Mouse (Mus musculus) A20 (cell line): ENCODE measurements around the gene Gm20388.
A peak's percentile ranks its signal among the peaks of the same experiment; 100 is the strongest.
"Not testable (repeated sequence)": the region's sequence is repeated elsewhere in the genome, so short reads cannot be mapped to it uniquely, and the experiment has no call there.

ENCODE experiments used
- DNase-seq: peaks from one replicate; pipeline ENCODE4 v3.0.0-alpha.2; 2011; ENCODE audit warnings: low read depth, low spot score

The Gm20388 gene

GRCm38 (mm10) chr8:122992296-122992695 is 3081.7 kb downstream of the Gm20388 start:
- no peak for DNase-seq

DNA sequence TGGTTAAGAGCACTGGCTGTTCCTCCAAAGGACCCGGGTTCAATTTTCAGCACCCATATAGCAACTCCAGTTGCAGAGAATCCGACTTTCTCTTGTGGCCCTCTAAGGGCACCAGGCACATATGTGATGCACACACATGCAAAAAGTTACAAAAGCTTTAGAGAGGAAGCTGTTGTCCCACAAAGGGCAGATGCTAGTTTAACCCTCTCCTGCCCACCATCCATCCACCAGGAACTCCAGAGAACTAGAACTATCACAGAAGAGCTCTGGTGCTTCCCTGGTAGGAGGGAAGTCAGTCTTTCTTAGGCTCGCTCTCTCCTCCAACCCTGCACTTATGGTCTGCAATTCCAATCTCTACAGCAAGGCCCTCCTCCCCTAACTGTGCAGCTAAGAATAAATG is 3082.4 kb downstream of the Gm20388 start:
- no peak for DNase-seq

GRCm38 (mm10) chr8:122993740-122994139 is 3083.1 kb downstream of the Gm20388 start:
- no peak for DNase-seq

- no peak for DNase-seq
Measured at GRCm38 (mm10) chr8:122997963-122998362, 3087.3 kb downstream of the Gm20388 start.

DNA sequence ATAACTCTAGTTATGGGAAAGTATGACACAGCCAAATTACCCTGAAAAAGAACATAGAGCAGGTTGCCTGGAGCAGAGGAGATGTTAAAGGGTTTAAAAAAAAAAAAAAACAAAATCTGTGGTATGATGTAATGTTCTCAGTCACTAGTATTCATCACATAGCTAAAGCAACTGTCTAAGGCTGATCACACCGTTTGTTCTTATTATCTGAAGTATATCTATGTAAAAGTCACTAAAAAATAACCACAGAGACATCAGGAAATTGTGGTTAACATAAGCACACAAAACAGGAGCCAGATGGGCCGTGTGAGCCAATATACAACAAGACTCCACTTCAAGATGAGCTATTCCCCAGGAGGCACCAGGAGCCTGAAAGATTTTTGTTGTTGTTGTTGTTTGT is 3089.7 kb downstream of the Gm20388 start:
- DNase-seq, result no peak

- peak; percentile 50 for DNase-seq
Measured at GRCm38 (mm10) chr8:123004033-123004922, 3093.6 kb downstream of the Gm20388 start.

DNA sequence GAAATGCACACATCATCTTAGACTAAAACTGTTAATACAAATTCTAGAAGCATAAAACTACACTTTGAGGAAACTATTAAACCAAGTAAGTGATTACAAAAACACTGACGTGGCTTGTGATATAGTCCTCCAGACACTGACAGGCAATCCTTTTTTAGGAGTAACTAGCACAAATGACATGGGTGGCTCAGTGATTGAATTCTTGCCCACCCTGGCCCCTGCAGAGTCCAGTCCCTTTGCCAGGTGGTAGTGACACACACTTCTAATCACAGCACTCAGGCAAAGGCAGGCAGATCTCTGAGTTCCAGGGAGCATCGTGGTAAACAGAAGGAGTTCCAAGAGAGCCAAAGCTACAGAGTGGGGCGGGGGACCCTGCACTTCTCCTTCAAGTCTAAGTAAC is 3094.7 kb downstream of the Gm20388 start:
- no peak for DNase-seq

GRCm38 (mm10) chr8:123005805-123006204 is 3095.2 kb downstream of the Gm20388 start:
- no peak for DNase-seq

DNA sequence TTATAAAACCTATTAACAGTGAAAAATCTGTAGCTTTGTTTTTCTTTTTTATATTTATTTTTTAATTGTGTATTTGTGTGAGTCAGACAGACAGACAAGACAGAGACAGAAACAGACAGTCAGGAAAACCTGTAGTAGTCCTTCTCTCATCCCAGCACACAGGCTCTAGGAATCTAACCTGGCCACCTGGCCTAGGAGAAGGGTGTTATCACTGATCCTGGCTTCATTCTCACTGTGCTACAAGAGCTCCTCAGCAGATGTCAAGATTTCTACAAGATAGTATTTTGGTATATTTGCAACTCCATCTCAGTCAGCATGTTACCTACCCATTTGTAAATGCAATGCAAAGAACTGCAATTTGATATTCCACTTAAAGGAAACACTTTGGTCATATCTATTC is 3100.7 kb downstream of the Gm20388 start:
- DNase-seq, result no peak

DNA sequence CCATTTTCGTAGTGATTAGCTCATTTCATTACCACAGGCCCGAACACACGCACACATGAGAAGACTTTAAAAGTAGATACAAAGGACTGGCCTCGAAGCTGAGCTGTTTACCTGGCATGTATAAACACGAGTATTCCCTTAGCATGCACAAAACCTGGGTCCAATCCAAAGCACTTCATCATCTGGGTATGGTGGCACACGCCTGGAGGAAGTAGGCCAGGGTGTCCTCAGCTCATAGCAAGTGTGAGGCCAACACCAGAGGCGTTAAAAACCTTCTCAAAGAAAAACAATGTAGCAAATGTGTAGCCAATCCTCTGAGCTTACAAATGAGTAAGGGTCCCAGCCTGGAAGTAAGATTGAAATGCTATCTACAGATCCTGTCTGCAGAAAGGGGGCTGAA is 3103.8 kb downstream of the Gm20388 start:
- no peak for DNase-seq

DNA sequence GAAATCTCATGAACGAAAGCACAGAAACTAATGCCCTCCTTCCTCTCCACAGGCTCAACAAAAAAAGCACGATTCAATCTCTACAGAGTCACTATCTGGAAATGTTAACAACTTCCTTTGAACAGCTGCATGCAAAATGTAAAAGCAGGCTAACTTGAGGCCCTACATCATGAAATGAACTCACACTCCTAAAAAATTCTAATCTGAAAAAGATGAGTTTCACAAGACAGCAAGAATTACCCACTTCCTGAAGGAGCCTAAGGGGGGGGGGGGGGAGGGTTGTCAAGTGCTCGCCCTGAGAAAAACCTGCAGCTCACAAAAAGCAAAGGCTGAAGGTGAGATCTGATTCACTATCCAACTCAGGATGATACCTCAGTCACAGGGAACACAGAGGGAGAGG is 3104.4 kb downstream of the Gm20388 start:
- no peak for DNase-seq

DNA sequence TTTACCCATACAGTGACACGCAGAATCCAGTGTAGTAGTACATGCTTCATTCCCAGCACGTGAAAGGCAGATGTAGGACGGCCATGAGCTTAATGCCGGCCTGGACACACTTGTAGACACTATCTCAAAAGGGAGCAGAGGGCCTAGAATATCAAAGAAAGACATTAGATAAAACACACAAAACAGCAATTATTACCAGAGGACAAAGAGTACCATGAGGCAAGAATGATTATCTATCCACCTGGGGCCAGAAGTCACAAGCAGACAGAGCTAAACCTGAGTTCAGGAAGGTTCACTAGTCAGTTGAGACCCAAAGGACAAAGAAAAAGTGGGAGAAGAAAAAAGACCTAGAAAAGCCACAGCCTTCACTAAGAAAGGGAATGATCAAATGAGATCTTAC is 3106.5 kb downstream of the Gm20388 start:
- no peak for DNase-seq

DNA sequence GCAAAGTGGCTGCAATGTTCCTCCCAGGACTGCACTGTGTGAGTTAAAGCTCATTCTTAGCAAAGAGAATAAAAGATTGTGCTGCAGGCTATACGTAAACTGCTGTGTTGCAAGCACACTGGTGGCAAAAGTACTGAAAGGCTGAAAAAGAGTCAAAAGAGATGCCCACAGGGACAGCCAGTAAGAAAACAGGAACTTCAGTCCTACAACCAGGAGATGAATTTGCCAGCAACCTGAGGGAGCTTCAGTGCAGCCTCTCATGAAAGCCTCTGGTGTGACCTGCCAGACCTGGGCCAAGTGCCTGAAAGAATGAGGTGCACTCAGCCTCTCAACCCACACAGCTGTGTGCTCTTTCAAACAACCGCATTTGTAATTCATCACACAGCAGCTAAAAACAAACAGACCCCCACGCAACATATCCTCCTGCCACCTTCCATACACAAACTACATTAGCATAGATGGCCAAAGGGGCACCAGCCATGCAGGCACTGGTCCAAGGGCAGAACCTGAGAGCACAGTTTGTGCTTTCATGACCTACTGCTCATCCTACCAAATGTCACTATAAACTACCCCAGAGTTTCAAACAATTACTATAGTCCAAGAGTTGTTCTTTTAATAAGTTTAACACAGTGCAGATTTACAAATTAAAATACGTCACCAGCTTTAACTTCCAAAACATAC is 3108.0 kb downstream of the Gm20388 start:
- DNase-seq, result no peak

- no peak for DNase-seq
Measured at GRCm38 (mm10) chr8:123020084-123020483, 3109.4 kb downstream of the Gm20388 start.

DNA sequence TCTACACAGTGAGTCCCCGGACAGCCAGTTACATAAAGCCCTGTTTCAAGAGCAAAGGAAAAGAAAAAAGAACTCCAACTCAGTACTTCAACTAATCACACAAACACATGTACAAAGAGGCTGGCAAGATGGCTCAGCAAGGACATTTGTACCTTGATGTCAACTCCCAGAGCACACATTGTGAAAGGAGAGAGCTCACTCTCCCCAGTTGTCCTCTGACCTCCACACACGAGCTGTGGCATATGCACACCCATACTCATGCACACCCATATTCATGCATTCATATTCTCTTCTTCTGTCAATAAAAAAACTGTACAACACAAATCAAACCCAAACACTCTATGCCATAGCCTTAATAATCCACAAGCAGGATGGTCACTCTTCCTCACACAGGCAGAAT is 3110.2 kb downstream of the Gm20388 start:
- no peak for DNase-seq

- DNase-seq, result no peak
Measured at GRCm38 (mm10) chr8:123021259-123021658, 3110.6 kb downstream of the Gm20388 start.

DNA sequence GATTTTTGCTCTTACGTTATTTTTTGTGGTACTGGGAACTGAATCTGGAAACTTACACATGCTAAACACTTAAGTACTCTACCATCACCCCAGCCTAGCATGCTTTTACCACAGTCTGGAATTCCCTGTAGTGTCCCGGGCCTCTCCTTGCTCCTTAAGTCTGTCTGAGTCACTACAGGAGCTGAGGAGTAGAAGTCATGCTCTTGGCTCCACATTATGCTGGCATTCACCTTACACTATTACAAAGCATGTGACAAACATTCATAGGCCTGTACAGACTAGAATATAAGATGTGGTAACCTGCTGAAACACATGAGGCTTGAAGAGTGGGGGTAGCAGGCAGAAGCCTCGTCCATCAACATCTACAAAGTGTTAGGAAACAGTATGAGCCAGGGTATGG is 3112.1 kb downstream of the Gm20388 start:
- no peak for DNase-seq

DNA sequence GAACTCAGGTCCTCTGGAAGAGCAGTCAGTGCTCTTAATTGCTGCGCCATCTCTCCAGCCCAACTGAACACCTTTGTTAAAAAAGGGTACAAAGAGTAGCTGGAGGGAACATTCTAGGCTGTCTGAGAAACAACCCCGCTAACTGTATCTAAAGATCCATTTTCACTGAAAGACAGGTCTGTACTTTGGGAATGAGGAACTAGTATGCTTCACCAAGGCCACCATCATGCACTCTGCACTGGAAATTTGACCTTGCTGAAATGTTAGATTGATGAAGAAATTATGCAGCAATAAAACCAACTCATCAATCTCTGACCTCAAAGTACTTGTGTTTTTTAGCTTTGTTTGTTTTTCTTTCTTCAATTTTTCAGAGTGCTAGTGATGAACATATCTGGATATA is 3113.6 kb downstream of the Gm20388 start:
- DNase-seq, result no peak

- DNase-seq, result no peak
Measured at GRCm38 (mm10) chr8:123025951-123026351, 3115.3 kb downstream of the Gm20388 start.

GRCm38 (mm10) chr8:123027786-123028185 is 3117.1 kb downstream of the Gm20388 start:
- DNase-seq, result no peak

DNA sequence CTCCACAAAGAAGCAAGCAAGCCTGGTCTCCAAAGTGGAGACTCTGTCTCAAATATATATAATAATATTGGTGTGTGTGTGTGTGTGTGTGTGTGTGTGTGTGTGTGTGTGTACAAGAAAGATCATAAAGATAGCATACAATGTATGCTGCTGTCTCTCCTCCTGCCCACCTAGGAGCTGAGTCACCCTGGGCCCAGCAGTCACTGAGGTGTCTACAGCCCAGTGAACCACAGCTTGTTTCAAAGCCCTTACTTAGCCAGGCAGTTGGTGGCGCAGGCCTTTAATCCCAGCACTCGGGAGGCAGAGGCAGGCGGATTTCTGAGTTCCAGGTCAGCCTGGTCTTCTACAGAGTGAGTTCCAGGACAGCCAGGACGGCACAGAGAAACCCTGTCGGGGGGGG is 3119.4 kb downstream of the Gm20388 start:
- not testable (repeated sequence) for DNase-seq

- DNase-seq, result no peak
Measured at GRCm38 (mm10) chr8:123031321-123031978, 3120.8 kb downstream of the Gm20388 start.
